Mouse (Mus musculus): Measurements from ENCODE around the gene Calml4. TPM values are rescaled to one million over a fixed set of nuclear protein-coding genes. Genes with fewer than 3 reads are reported as not detected.

The Calml4 gene
- polyA plus RNA-seq, 1 experiment from 2014 or later: 6.0 TPM

- 85% methylated on average over 2 of the region's 2 CpGs for WGBS
Observed at GRCm38 (mm10) chr9:62920877-62921276, 63.0 kb downstream of the Calml4 start.

GRCm38 (mm10) chr9:62924886-62925610 is 67.2 kb downstream of the Calml4 start:
- Histone ChIP-seq H3K27ac (ENCODE audit: low read length) (no peak overlapping the region), H3K4me2 (ENCODE audit: low read length) (no peak overlapping the region), H3K4me1 (replicated peaks; ENCODE audit: control insufficient read depth, insufficient read depth, low read length) (0 out of 2 replicates have a peak, but pooled peaks cover 2% of the 10 kb centered on the region), H3K9ac (replicated peaks; ENCODE audit: low read depth, low read length) (no peak overlapping the region), H3K4me3 (replicated peaks; ENCODE audit: low read length) (no peak overlapping the region), H3K9me3 (ENCODE audit: control insufficient read depth, low read length) (no peaks in the 10 kb centered on the region), H3K36me3 (ENCODE audit: control insufficient read depth, insufficient read depth) (no peaks in the 10 kb centered on the region), H3K27me3 (replicated peaks; ENCODE audit: control insufficient read depth, insufficient read depth, low read length) (no peaks in the 10 kb centered on the region)
- 87% methylated on average over 2 of the region's 2 CpGs for WGBS
- no peak for ATAC-seq

More at GRCm38 (mm10) chr9:62920877-62921276, 63.0 kb downstream of the Calml4 start:
- Histone ChIP-seq H3K36me3 (ENCODE audit: control insufficient read depth, insufficient read depth) (peaks cover 7% of the 10 kb centered on the region), H3K4me2 (ENCODE audit: low read length) (no peak overlapping the region), H3K9ac (replicated peaks; ENCODE audit: low read depth, low read length) (no peak overlapping the region), H3K4me1 (replicated peaks; ENCODE audit: control insufficient read depth, insufficient read depth, low read length) (no peaks in the 10 kb centered on the region), H3K27ac (ENCODE audit: low read length) (no peak overlapping the region), H3K9me3 (ENCODE audit: control insufficient read depth, low read length) (no peaks in the 10 kb centered on the region), H3K4me3 (replicated peaks; ENCODE audit: low read length) (no peak overlapping the region), H3K27me3 (replicated peaks; ENCODE audit: control insufficient read depth, insufficient read depth, low read length) (no peaks in the 10 kb centered on the region)
- ATAC-seq: no peak

Other genes starting within 250 kb of the Calml4 start
- gene Itga11, start 180.3 kb upstream of the Calml4 start, polyA plus RNA-seq (2015; fragmentation: Nextera tagmentation; extraction: Ambion mirVana): 1.0 and 1.5 TPM in 2 replicates
- 47.8 and 50.2 TPM in 2 replicates for gene Fem1b, start 46.1 kb upstream of the Calml4 start, polyA plus RNA-seq (2015; fragmentation: Nextera tagmentation; extraction: Ambion mirVana)
- gene Cln6, start 19.3 kb upstream of the Calml4 start, polyA plus RNA-seq (2015; fragmentation: Nextera tagmentation; extraction: Ambion mirVana): 4.6 and 4.9 TPM in 2 replicates
- 64.0 and 68.3 TPM in 2 replicates for gene Pias1, start 129.8 kb downstream of the Calml4 start, polyA plus RNA-seq (2015; fragmentation: Nextera tagmentation; extraction: Ambion mirVana)